Mouse (Mus musculus) mouse trophoblast stem cell (cell line): ENCODE data around the gene Wnt6.

Experiments
- in situ Hi-C, 2 experiments: fragments of 300-500 bp; cut with MseI, MboI; formaldehyde crosslinking; loops; 2 replicates in 1 of 2; 3 replicates in 1 of 2; pipeline ENCODE4 v1.15.1; 2025

Wnt6 gene

GRCm38 (mm10) chr1:74774062-74774461, 2.4 kb downstream of the Wnt6 start:
- in situ Hi-C loops = no loop called here

GRCm38 (mm10) chr1:74775816-74776215, 4.1 kb downstream of the Wnt6 start:
- in situ Hi-C loops = no loop called here

- in situ Hi-C loops = no loop called here
Measured at GRCm38 (mm10) chr1:74778934-74779486, 7.3 kb downstream of the Wnt6 start.

DNA sequence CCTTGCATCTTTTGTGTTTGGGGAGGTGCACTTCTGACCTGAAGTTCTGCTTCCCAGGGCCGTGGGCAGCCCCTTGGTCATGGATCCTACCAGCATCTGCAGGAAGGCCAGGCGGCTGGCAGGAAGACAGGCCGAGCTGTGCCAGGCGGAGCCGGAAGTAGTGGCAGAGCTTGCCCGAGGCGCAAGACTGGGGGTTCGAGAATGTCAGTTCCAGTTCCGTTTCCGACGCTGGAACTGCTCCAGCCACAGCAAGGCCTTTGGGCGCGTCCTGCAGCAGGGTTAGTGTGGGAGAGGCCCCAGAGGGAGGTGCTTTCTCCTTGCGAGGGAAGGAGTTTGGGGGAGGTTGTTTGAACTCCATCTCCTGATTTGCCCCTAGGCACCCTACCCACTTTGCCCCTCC, 10.4 kb downstream of the Wnt6 start:
- in situ Hi-C loops = no loop called here

DNA sequence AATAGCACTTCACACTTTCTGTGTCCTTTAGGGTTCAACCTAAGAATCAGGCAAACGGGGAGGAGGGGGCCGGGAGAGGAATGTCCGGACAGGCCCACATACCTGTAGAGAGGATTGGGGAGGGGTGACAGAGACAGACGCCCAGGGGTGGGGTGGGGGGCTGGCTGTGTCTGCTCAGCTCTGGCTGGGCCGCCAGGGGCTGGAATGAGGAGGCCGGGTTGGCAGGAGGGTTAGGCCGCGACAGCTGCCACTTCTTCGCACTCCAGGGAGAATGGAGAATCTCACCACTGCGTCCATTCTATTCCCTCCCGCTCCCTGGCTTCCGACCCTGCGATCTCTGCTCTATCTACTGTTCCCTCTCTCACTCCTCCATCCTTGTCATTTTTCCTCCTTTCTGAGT, 11.9 kb downstream of the Wnt6 start:
- in situ Hi-C loops = no loop called here

DNA sequence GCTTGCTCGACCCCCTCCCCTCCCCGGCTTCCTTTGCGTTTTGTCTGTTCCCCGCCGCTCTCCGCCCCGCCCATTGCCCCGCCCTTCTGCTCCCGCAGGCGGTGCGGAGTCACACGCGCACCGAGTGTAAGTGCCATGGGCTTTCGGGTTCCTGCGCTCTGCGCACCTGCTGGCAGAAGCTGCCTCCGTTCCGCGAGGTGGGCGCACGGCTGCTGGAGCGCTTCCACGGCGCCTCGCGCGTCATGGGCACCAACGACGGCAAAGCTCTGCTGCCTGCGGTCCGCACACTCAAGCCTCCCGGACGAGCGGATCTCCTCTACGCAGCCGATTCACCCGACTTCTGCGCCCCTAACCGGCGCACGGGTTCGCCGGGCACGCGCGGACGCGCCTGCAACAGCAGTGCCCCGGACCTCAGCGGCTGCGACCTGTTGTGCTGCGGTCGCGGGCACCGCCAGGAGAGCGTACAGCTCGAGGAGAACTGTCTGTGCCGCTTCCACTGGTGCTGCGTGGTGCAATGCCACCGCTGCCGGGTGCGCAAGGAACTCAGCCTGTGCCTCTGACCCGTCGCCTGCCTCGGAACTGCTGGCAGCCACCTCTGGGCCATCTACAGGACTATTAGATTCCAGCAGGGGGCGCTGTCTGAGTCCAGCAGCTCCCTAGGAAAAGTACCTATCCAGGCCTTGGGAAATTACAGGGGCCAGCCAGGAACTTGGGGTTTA, 12.5 kb downstream of the Wnt6 start:
- in situ Hi-C loops = no loop called here

GRCm38 (mm10) chr1:74787846-74788245, 16.2 kb downstream of the Wnt6 start:
- in situ Hi-C loops = no loop called here

GRCm38 (mm10) chr1:74788603-74789176, 17.0 kb downstream of the Wnt6 start:
- in situ Hi-C loops = no loop called here

GRCm38 (mm10) chr1:74790095-74790494, 18.4 kb downstream of the Wnt6 start:
- in situ Hi-C loops = no loop called here

DNA sequence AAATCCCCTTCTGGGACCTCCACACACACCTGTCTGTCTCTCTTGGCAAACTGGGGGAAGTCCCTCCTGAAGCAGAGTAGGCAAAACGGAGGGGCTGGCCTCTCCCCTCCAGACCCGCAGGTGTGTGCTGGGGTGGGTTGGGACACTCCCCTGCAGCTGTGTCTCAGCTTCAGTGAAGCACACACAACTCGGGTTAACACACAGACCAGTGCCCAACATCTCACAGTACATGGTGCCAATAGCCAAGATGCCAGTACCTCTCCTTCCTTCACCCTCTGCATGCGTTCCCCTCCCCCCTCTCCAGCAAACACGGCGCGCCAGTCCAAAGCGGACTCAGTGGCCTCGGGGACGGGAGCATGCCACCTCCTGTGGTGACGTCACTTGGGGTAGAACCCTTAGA, 19.6 kb downstream of the Wnt6 start, which contains the start of gene Wnt10a:
TSS of gene Wnt10a (plus strand) at position 268 of the 400 bp plus-strand sequence.
- in situ Hi-C loops = no loop called here

GRCm38 (mm10) chr1:74792831-74793660, 21.4 kb downstream of the Wnt6 start:
- in situ Hi-C loops = no loop called here

DNA sequence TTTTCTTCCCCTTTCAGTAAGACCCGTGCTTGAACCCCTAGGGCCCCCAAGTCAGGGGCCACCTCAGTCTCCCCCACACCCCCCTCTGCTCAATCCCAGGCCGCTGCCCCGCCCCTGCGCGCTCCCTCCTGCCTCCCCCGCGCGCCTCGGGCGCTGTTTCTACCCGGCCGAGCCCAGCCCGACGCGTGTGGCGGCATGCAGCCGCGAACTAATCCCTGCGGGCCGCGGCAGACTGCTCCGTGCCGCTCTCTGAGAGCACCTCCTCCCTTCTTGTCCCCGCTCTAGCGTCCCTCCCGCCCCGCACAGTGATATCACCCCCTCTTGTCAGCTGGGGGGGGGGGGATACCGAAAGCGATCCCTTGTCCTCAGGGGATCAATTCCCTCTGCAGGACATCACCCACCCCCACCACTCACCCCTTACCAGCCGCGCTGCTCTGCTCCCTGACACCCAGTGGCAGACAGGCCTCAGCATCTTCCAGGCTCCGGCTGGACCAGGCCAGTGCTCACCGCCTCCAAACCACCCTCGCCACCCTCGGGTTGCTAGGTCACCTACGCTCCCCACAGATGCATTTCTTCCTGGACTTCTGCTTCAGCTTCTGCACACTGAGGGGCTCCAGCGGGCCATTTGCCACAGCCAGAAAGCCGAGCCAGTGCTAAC, 22.9 kb downstream of the Wnt6 start:
- in situ Hi-C loops = no loop called here

- in situ Hi-C loops = no loop called here
Measured at GRCm38 (mm10) chr1:74795145-74795529, 23.4 kb downstream of the Wnt6 start.

DNA sequence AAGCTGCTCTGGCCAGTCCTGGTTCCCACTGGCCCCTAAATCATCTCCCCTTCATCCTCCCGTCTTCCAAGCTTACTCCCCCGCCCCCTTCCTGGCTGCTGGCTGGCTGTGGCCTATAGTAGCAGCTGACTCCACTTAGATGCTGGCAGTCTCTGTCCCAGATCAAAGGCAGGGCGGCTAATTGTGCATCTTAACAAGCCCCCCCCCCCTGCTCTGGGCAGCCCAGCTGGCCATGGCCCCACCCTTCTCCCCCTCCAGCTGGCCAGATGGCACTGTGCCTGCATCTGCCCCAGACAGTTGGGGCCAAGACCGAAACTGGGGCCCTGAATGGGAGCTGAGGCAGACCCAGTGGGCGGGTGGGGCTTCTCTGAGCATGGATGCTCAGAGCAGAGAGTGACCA, 25.8 kb downstream of the Wnt6 start:
- in situ Hi-C loops = no loop called here

- in situ Hi-C loops = no loop called here
Measured at GRCm38 (mm10) chr1:74800424-74800888, 28.8 kb downstream of the Wnt6 start.

DNA sequence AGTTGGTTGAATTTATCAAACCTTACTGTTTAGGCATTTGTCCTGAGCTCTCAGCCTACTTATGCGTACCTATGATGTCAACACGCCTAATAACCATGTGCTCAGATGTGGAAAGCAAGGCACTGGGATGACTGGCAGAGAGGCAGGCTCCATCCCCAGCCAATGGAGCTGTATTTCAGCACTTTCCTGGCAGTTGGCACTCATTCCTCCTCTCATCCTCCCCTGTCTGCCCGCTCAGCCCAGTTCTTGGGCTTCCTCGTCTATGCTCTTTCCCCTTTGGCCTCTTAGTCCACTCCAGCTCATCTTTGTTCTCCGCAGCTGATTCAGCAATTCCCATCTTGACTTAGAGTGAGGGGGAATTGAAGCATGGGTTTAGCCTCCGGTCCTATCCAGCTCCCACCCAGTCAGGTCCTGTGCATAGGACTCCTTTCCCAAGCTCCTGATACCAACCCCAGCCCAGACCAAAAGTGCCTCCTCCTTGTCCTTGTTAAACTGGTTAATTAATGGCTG, 30.0 kb downstream of the Wnt6 start:
- in situ Hi-C loops = no loop called here

DNA sequence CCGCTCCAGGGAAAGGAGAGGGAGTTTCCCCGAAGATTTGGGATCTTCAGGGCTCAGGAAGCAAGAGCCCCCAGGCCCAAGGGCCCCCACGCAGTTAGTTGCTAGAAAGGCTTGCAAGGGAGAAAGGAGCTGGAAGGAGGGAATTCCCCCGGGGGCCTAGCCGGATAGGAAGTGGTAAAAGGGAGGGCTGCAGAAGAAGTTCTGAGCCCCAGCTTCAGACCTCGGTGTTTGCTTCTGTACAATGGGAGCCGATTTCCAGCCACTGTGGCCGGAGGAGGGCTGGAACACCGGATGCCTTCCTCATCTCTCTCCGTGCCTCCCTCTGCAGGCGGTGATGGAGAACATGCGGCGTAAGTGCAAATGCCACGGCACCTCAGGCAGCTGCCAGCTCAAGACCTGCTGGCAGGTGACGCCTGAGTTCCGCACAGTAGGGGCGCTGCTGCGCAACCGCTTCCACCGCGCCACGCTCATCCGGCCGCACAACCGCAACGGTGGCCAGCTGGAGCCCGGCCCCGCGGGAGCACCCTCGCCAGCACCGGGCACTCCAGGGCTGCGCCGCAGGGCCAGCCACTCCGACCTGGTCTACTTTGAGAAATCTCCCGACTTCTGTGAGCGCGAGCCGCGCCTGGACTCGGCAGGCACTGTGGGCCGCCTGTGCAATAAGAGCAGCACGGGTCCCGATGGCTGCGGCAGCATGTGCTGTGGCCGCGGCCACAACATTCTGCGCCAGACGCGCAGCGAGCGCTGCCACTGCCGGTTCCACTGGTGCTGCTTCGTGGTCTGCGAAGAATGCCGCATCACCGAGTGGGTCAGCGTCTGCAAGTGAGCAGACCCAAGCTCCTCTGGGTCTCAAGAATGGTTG, 31.3 kb downstream of the Wnt6 start:
- in situ Hi-C loops = no loop called here

DNA sequence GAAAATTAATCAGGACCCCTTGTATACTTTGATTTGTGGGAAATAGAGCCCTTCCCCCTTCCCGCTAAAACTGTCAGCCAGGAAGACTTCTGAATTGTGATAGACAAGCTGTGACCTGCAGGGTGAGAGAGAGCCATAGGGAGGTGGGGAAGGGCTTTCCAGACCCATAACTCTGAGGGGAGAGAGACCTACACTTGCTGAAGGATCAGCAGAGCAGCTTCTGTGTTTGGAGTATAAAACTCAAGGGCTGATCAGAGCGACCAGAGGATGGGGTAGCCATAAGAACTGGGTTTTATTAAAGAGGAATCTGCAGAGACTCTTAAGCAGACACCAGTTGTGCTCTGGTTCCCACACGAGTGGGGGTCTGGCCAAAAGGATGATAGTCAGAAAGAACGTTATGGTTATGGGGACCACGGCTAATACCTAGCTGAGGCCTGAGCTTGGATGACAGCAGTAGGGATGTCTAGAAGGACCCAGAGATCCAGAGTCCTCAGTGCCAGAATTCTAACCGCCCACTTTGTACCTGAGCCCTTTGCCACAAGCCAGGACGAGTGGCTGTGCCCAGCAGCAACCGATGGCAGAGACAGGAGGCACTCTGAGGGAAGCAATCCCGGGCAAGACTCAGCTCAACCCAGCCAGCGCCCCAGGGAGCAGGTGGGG, 32.6 kb downstream of the Wnt6 start:
- in situ Hi-C loops = no loop called here

- in situ Hi-C loops = no loop called here
Measured at GRCm38 (mm10) chr1:74805340-74805835, 33.7 kb downstream of the Wnt6 start.

DNA sequence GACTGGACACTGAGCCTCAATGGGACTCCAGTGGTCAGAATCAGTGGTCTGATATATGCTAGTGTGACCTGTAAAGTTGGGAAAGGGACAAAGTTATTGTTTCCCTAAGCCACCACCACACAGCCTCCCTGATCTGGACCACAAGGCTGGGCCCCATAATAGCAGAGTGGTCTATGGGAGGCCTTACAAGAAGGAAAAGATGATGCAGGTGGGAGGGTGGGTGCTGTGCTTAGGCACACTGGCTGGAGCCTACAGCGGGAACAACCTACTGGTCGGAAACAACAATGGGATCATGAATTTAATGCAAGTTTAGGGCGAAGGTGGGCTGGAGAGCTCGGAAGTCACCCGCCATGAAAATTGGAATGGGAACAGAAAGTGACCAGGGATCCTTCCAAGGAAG, 34.2 kb downstream of the Wnt6 start:
- in situ Hi-C loops = no loop called here
